Mouse (Mus musculus) embryonic fibroblast, embryonic 13.5 days (primary cell): Measurements from ENCODE around the gene Dock8.

Experiments used
- CTCF ChIP-seq: IDR thresholded peaks from 2 replicates; pipeline ENCODE4 v1.5.1; 2011; ENCODE audit warnings: mild to moderate bottlenecking, control low read depth, low read length, moderate library complexity, borderline replicate concordance; ENCODE audit not compliant: insufficient read depth
- POLR2A ChIP-seq: IDR thresholded peaks from 2 replicates; pipeline ENCODE4 v1.6.1; 2011; ENCODE audit warnings: low read depth, mild to moderate bottlenecking, control low read depth, low read length, moderate library complexity

DNA sequence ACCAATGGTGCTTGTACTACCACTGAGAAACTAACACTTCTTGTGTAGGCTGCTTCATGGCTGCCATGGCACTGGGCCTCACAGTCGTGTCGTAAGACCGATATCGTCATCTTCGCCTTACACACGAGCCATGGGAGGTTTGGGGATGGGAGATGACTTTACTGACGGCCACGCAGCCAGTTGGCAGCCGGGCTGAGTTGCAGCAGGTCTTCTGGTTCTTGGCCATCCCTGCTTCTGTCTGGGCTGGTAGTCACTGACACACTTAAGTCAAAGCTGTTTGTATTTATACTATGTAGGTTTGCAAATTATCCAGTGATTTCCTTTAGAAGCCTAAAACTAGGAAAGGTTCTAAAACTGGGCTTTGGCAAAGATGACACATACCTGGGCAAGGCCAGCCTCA is 194.4 kb downstream of the Dock8 start:
- TF ChIP-seq CTCF (no peak), POLR2A (no peak)
